Mouse (Mus musculus) CH12.LX (cell line): ENCODE data around the gene Rbmx. TPM values are rescaled to one million over a fixed set of nuclear protein-coding genes. Genes with fewer than 3 reads are reported as not detected.

Experiments
- DNase-seq: peaks from one replicate; pipeline ENCODE4 v3.0.0-alpha.2; 2013; ENCODE audit errors: extremely low read depth
- H3K27ac ChIP-seq: 2 replicates; pipeline ENCODE4 v1.5.1; 2012; ENCODE audit warnings: low read depth, mild to moderate bottlenecking, control low read depth, moderate library complexity; ENCODE audit not compliant: insufficient read depth
- H3K27me3 ChIP-seq: replicated peaks from 2 replicates; pipeline ENCODE3; 2012; ENCODE audit warnings: inconsistent platforms
- H3K36me3 ChIP-seq, 2 experiments: replicated peaks in 1 of 2; 2 replicates each; pipeline versions ENCODE3 to v1.6.1; 2012; ENCODE audit warnings: inconsistent platforms in 1 of 2, low read length in 1 of 2, mild to moderate bottlenecking in 1 of 2, mixed read lengths in 1 of 2, moderate library complexity in 1 of 2; ENCODE audit not compliant: control insufficient read depth in 1 of 2, insufficient read depth in 1 of 2
- H3K4me1 ChIP-seq, 2 experiments: 2 replicates each; pipeline ENCODE4 v1.6.1; 2012; ENCODE audit warnings: inconsistent platforms in 1 of 2, moderate library complexity in 1 of 2; ENCODE audit not compliant: insufficient read depth in 2 of 2, control insufficient read depth in 1 of 2
- H3K4me2 ChIP-seq: 2 replicates; pipeline ENCODE4 v1.6.1; 2012; ENCODE audit warnings: low read depth, mild to moderate bottlenecking, control low read depth; ENCODE audit not compliant: poor library complexity, insufficient read depth, severe bottlenecking
- H3K4me3 ChIP-seq, 3 experiments: fragments of 150-350 bp in 1 of 3; sonication (generic) in 1 of 3; replicated peaks in 1 of 3; 2 replicates each; pipeline versions ENCODE3 to v1.5.1; 2011 to 2012; ENCODE audit warnings: low read depth in 2 of 3, low read length in 2 of 3, mild to moderate bottlenecking in 2 of 3, moderate library complexity in 2 of 3, control low read depth in 1 of 3, improper control_type of control experiment in 1 of 3, inconsistent platforms in 1 of 3, mixed read lengths in 1 of 3; ENCODE audit not compliant: poor library complexity in 1 of 3
- H3K79me2 ChIP-seq: replicated peaks from 2 replicates; pipeline ENCODE4 v1.6.1; 2012; ENCODE audit warnings: mild to moderate bottlenecking, moderate library complexity; ENCODE audit not compliant: control insufficient read depth, poor library complexity, insufficient read depth, severe bottlenecking; ENCODE audit errors: extremely low read depth
- H3K9ac ChIP-seq: 2 replicates; pipeline ENCODE4 v1.6.1; 2012; ENCODE audit warnings: low read depth, mild to moderate bottlenecking, control low read depth, moderate library complexity; ENCODE audit not compliant: insufficient read depth
- H3K9me3 ChIP-seq: replicated peaks from 2 replicates; pipeline ENCODE3; 2012; ENCODE audit warnings: low read length, inconsistent platforms, mixed read lengths
- BHLHE40 ChIP-seq: IDR thresholded peaks from 2 replicates; pipeline ENCODE4 v1.6.1; 2011; ENCODE audit warnings: mild to moderate bottlenecking, low read depth, low read length, improper control_type of control experiment
- CTCF ChIP-seq, 2 experiments: IDR thresholded peaks in 1 of 2; conservative IDR thresholded peaks in 1 of 2; 2 replicates each; pipeline ENCODE4 v1.5.1; 2011 to 2012; ENCODE audit warnings: low read depth in 2 of 2, low read length in 2 of 2, improper control_type of control experiment in 1 of 2, inconsistent platforms in 1 of 2, mild to moderate bottlenecking in 1 of 2, moderate library complexity in 1 of 2
- E2F4 ChIP-seq: IDR thresholded peaks from 2 replicates; pipeline ENCODE4 v1.6.1; 2011; ENCODE audit warnings: low read depth, low read length, improper control_type of control experiment; ENCODE audit not compliant: insufficient replicate concordance
- EP300 ChIP-seq: IDR thresholded peaks from 2 replicates; pipeline ENCODE4 v1.6.1; 2011; ENCODE audit warnings: low read length, improper control_type of control experiment
- ETS1 ChIP-seq: conservative IDR thresholded peaks from 2 replicates; pipeline ENCODE4 v1.6.1; 2012; ENCODE audit warnings: low read depth, mild to moderate bottlenecking, inconsistent platforms, low read length, improper control_type of control experiment, moderate library complexity
- GABPA ChIP-seq: IDR thresholded peaks from 2 replicates; pipeline ENCODE4 v1.6.1; 2012; ENCODE audit warnings: low read depth, low read length, improper control_type of control experiment, inconsistent platforms; ENCODE audit not compliant: insufficient replicate concordance
- HCFC1 ChIP-seq: IDR thresholded peaks from 2 replicates; pipeline ENCODE4 v1.6.1; 2012; ENCODE audit warnings: low read depth, mild to moderate bottlenecking, inconsistent platforms, low read length, improper control_type of control experiment
- IRF4 ChIP-seq: IDR thresholded peaks from 2 replicates; pipeline ENCODE4 v1.6.1; 2014; ENCODE audit warnings: low read depth, mild to moderate bottlenecking, inconsistent platforms, low read length, improper control_type of control experiment
- JUND ChIP-seq: conservative IDR thresholded peaks from 2 replicates; pipeline ENCODE4 v1.6.1; 2011; ENCODE audit warnings: low read depth, low read length, improper control_type of control experiment
- KAT2A ChIP-seq: IDR thresholded peaks from 2 replicates; pipeline ENCODE4 v1.6.1; 2012; ENCODE audit warnings: low read length, improper control_type of control experiment, inconsistent platforms; ENCODE audit not compliant: insufficient replicate concordance
- MAX ChIP-seq: IDR thresholded peaks from 2 replicates; pipeline ENCODE4 v1.6.1; 2011; ENCODE audit warnings: low read length, improper control_type of control experiment
- MAZ ChIP-seq: IDR thresholded peaks from 2 replicates; pipeline ENCODE4 v1.6.1; 2012; ENCODE audit warnings: low read depth, mild to moderate bottlenecking, inconsistent platforms, low read length, improper control_type of control experiment, moderate library complexity
- NRF1 ChIP-seq: IDR thresholded peaks from 2 replicates; pipeline ENCODE4 v1.6.1; 2014; ENCODE audit warnings: low read depth, mild to moderate bottlenecking, inconsistent platforms, low read length, improper control_type of control experiment, moderate library complexity
- POLR2A ChIP-seq: IDR thresholded peaks from 2 replicates; pipeline ENCODE4 v1.6.1; 2011; ENCODE audit warnings: low read depth, mild to moderate bottlenecking, improper control_type of control experiment, low read length
- POLR2AphosphoS2 ChIP-seq: IDR thresholded peaks from 2 replicates; pipeline ENCODE4 v1.6.1; 2011; ENCODE audit warnings: low read depth, low read length, improper control_type of control experiment
- RCOR1 ChIP-seq: conservative IDR thresholded peaks from 2 replicates; pipeline ENCODE4 v1.6.1; 2012; ENCODE audit warnings: low read depth, mild to moderate bottlenecking, inconsistent platforms, low read length, improper control_type of control experiment
- SIN3A ChIP-seq: IDR thresholded peaks from 2 replicates; pipeline ENCODE4 v1.6.1; 2012; ENCODE audit warnings: low read length, improper control_type of control experiment, inconsistent platforms
- SMC3 ChIP-seq: IDR thresholded peaks from 2 replicates; pipeline ENCODE4 v1.6.1; 2011; ENCODE audit warnings: low read depth, low read length, improper control_type of control experiment
- TBP ChIP-seq: conservative IDR thresholded peaks from 2 replicates; pipeline ENCODE4 v1.6.1; 2011; ENCODE audit warnings: low read depth, low read length, improper control_type of control experiment
- TCF12 ChIP-seq: IDR thresholded peaks from 2 replicates; pipeline ENCODE4 v1.6.1; 2014; ENCODE audit warnings: low read depth, mild to moderate bottlenecking, inconsistent platforms, low read length, improper control_type of control experiment
- USF1 ChIP-seq: IDR thresholded peaks from 2 replicates; pipeline ENCODE4 v1.6.1; 2014; ENCODE audit warnings: low read depth, mild to moderate bottlenecking, inconsistent platforms, low read length, improper control_type of control experiment
- USF2 ChIP-seq: conservative IDR thresholded peaks from 2 replicates; pipeline ENCODE4 v1.6.1; 2011; ENCODE audit warnings: low read depth, low read length, improper control_type of control experiment
- ZKSCAN1 ChIP-seq: IDR thresholded peaks from 2 replicates; pipeline ENCODE4 v1.6.1; 2012; ENCODE audit warnings: low read depth, inconsistent platforms, low read length, improper control_type of control experiment, borderline replicate concordance
- ZNF384 ChIP-seq: IDR thresholded peaks from 2 replicates; pipeline ENCODE4 v1.6.1; 2012; ENCODE audit warnings: low read depth, low read length, improper control_type of control experiment, inconsistent platforms
- dilution Hi-C: fragments of 300-500 bp; cut with MboI; formaldehyde crosslinking; loops from 2 replicates; pipeline ENCODE4 v1.14.3; 2020; ENCODE audit warnings: low sequenced_read_pairs; ENCODE audit not compliant: extremely low pct_unique_long_range_greater_than_20kb, extremely low pct_ligation_motif_present
- in situ Hi-C: fragments of 300-500 bp; cut with MboI; formaldehyde crosslinking; loops from 3 replicates; pipeline ENCODE4 v1.14.3; 2019; ENCODE audit warnings: low sequenced_read_pairs, low pct_ligation_motif_present, low pct_unique_long_range_greater_than_20kb, mixed read lengths
- polyA plus RNA-seq: library from polyadenylated mRNA; unstranded; fragments of >175 nt; gene quantifications from 2 replicates; pipeline ENCODE4 v1.2.1, GENCODE M21; 2012; ENCODE audit warnings: low read depth; ENCODE audit not compliant: insufficient read length
- total RNA-seq, 2 experiments: library from RNA; depleted of rRNA; stranded (reverse); fragments of 300-350 nt in 1 of 2; fragments of >200 nt in 1 of 2; gene quantifications; 2 replicates each; pipeline ENCODE4 v1.2.3; 2012 to 2014

Gene Rbmx
- total and polyA plus RNA-seq, 3 experiments, result 24.6 to 56.3 (median 27.8) TPM

- no peak overlapping the region for H3K4me2 ChIP-seq
- no peak overlapping the region for H3K9ac ChIP-seq
- TF ChIP-seq BHLHE40 (no peak), HCFC1 (no peak), E2F4 (no peak), MAZ (no peak), IRF4 (no peak), TCF12 (no peak), JUND (no peak), MAX (no peak), USF2 (no peak), SIN3A (no peak), RCOR1 (no peak), POLR2AphosphoS2 (no peak), POLR2A (no peak), SMC3 (no peak), ZNF384 (no peak), NRF1 (no peak)
- no peaks in the 10 kb centered on the region for H3K79me2 ChIP-seq
- H3K4me1 ChIP-seq, result peaks cover 0 to 1% of the 10 kb centered on the region in 2 experiments; a peak in 1 of 4 replicates
- no peak overlapping the region for H3K4me3 ChIP-seq
- H3K9me3 ChIP-seq, result no peaks in the 10 kb centered on the region
- no peak for DNase-seq
- no peak overlapping the region for H3K27ac ChIP-seq
- in situ Hi-C loops, result no loop called here
- dilution Hi-C loops, result no loop called here
- peaks cover 12 to 53% of the 10 kb centered on the region in 2 experiments for H3K36me3 ChIP-seq
- no peaks in the 10 kb centered on the region for H3K27me3 ChIP-seq
Observed at GRCm38 (mm10) chrX:57378579-57378978, 14.3 kb downstream of the Rbmx start.

DNA sequence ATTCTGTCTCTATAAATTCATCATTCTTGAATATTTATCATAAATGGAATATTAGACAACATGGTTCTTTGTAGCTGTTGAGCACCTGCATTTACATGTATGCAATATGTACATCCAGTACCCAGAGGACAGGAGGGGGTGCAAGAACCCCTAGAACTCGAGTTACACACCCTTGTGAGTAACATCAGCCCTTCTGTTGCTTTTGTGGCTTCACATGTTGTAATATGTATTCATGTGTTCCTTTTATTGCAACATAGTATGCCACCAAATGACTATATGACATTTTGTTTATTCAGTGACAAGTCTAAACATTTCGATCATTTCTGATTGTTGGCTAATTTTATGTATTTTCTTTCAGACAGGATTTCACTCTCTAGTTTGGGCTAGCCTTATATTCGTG lies 15.7 kb downstream of the Rbmx start:
- Histone ChIP-seq H3K9ac (no peak overlapping the region), H3K4me1 (peaks cover 0 to 10% of the 10 kb centered on the region in 2 experiments; a peak in 2 of 4 replicates), H3K27me3 (no peaks in the 10 kb centered on the region), H3K27ac (no peak overlapping the region), H3K36me3 (peaks cover 12 to 47% of the 10 kb centered on the region in 2 experiments), H3K4me2 (no peak overlapping the region), H3K4me3 (no peak overlapping the region), H3K79me2 (no peaks in the 10 kb centered on the region), H3K9me3 (no peaks in the 10 kb centered on the region)
- in situ Hi-C loops (no loop called here), dilution Hi-C loops (no loop called here)
- no peak for TF ChIP-seq TBP
- no peak for TF ChIP-seq ZKSCAN1
- no peak for TF ChIP-seq POLR2A
- no peak for TF ChIP-seq ETS1
- no peak for TF ChIP-seq CTCF (conservative IDR thresholded peaks at IDR 0.05 in 1 of 2, IDR thresholded peaks at IDR 0.05 in 1 of 2; ENCODE audit: low read depth in 2 of 2, low read length in 2 of 2)
- TF ChIP-seq GABPA, result no peak
- no peak for TF ChIP-seq IRF4
- TF ChIP-seq EP300, result no peak
- TF ChIP-seq KAT2A, result no peak
- no peak for TF ChIP-seq E2F4
- TF ChIP-seq USF1, result no peak
- no peak for TF ChIP-seq SMC3
- no peak for TF ChIP-seq JUND
- TF ChIP-seq MAX, result no peak
- DNase-seq, result no peak
